Mouse (Mus musculus) heart, embryonic 11.5 days (tissue): ENCODE data around the gene Adamtsl5. TPM values are rescaled to one million over a fixed set of nuclear protein-coding genes. Genes with fewer than 3 reads are reported as not detected.
A peak's percentile ranks its signal among the peaks of the same experiment; 100 is the strongest.
"Not testable (repeated sequence)": the region's sequence is repeated elsewhere in the genome, so short reads cannot be mapped to it uniquely, and the experiment has no call there.

Experiments used
- ATAC-seq: fragments of 200-750 bp; cut with Nextera tagmentation; replicated peaks from 2 replicates; pipeline ENCODE4 v1.8.0; 2017; ENCODE audit warnings: moderate library complexity; ENCODE audit not compliant: insufficient number of reproducible peaks, low FRiP score, low TSS enrichment
- H3K27ac ChIP-seq: fragments of 300-500 bp; sonication (generic); 2 replicates; pipeline ENCODE4 v1.5.1; 2014; ENCODE audit warnings: mild to moderate bottlenecking, low read depth, low read length
- H3K27me3 ChIP-seq: fragments of 300-500 bp; sonication (generic); 2 replicates; pipeline ENCODE4 v1.6.1; 2014; ENCODE audit warnings: mild to moderate bottlenecking, low read length, mixed read lengths; ENCODE audit not compliant: control insufficient read depth, insufficient read depth
- H3K36me3 ChIP-seq: fragments of 300-500 bp; sonication (generic); 2 replicates; pipeline ENCODE4 v1.6.1; 2014; ENCODE audit warnings: mild to moderate bottlenecking, low read length, moderate library complexity, mixed read lengths; ENCODE audit not compliant: control insufficient read depth, insufficient read depth
- H3K4me1 ChIP-seq: fragments of 300-500 bp; sonication (generic); 2 replicates; pipeline ENCODE4 v1.6.1; 2014; ENCODE audit warnings: low read length; ENCODE audit not compliant: control insufficient read depth, insufficient read depth
- H3K4me2 ChIP-seq: fragments of 300-500 bp; sonication (generic); 2 replicates; pipeline ENCODE4 v1.6.1; 2014; ENCODE audit warnings: mild to moderate bottlenecking, moderate library complexity
- H3K4me3 ChIP-seq: fragments of 300-500 bp; sonication (generic); 2 replicates; pipeline ENCODE4 v1.5.1; 2014; ENCODE audit warnings: low read depth, low read length
- H3K9ac ChIP-seq: fragments of 300-500 bp; sonication (generic); 2 replicates; pipeline ENCODE4 v1.6.1; 2014; ENCODE audit warnings: mild to moderate bottlenecking, low read depth, low read length, moderate library complexity
- H3K9me3 ChIP-seq: fragments of 300-500 bp; sonication (generic); replicated peaks from 2 replicates; pipeline ENCODE4 v1.6.1; 2016; ENCODE audit warnings: low read length; ENCODE audit not compliant: control insufficient read depth
- WGBS: fragments of 180-500 bp; shearing (Covaris S2); extraction: QIAGEN DNeasy Blood & Tissue Kit; methylation state at CpG from one replicate; pipeline ENCODE4 v1.1.7; 2014; ENCODE audit not compliant: insufficient replicate concordance; 5-methylcytosine and 5-hydroxymethylcytosine counted together
- polyA plus RNA-seq: library from polyadenylated mRNA; unstranded; fragments of >200 nt; fragmentation: Nextera tagmentation; extraction: Ambion mirVana; gene quantifications from 2 replicates; pipeline ENCODE4 v1.2.1, GENCODE M21; 2014

Gene Adamtsl5
- polyA plus RNA-seq, 1 experiment from 2014 or later: 3.7 TPM

GRCm38 (mm10) chr10:80350292-80350691 is 2.1 kb upstream of the Adamtsl5 start:
- Histone ChIP-seq H3K9me3 (no peaks in the 10 kb centered on the region), H3K27ac (no peak overlapping the region), H3K4me3 (no peak overlapping the region), H3K4me1 (peaks cover 15% of the 10 kb centered on the region), H3K36me3 (no peaks in the 10 kb centered on the region), H3K27me3 (peaks cover 87% of the 10 kb centered on the region), H3K4me2 (no peak overlapping the region), H3K9ac (no peak overlapping the region)
- ATAC-seq: 0 out of 2 replicates have a peak, but pooled peaks have one; percentile 9
- 7% methylated on average over 7 of the region's 7 CpGs for WGBS

- no peak for ATAC-seq
- Histone ChIP-seq H3K9ac (peak overlapping the region; percentile 43; the same call in 1 of the 2 replicates), H3K9me3 (no peaks in the 10 kb centered on the region), H3K27me3 (peaks cover 90% of the 10 kb centered on the region), H3K27ac (no peak overlapping the region), H3K4me1 (peaks cover 22% of the 10 kb centered on the region), H3K4me2 (peak overlapping the region; percentile 70), H3K36me3 (no peaks in the 10 kb centered on the region), H3K4me3 (peak overlapping the region; percentile 43)
- 13% methylated on average over 26 of the region's 26 CpGs for WGBS
Observed at GRCm38 (mm10) chr10:80348981-80349380, 769 bp upstream of the Adamtsl5 start.

DNA sequence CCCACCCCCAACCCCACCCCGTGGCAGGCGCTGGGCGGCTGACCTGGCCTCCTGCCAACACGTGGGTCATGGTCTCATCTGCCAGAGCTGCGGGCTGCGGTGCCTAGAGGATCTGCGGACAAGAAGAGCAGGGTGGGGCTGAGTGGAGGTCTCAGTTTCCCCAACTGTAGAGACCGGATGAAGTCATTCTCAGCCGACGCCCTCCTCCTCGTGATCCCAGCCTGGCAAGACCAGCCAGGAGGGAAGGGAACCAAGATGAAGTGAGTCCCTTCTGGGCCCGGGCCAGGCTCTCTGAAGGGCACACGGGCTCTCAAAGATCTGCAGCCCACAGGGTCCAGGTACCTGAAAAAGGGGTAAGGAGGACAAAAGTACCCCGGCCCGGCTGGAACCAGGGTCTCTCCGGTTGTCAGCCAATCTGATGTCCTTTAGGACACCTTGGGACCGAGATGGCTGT is 671 bp downstream of the Adamtsl5 start:
- Histone ChIP-seq H3K9ac (no peak overlapping the region; the same call in 1 of the 2 replicates), H3K4me3 (peak overlapping the region; percentile 43), H3K36me3 (no peaks in the 10 kb centered on the region), H3K27ac (no peak overlapping the region), H3K27me3 (peaks cover 94% of the 10 kb centered on the region), H3K4me1 (peaks cover 34% of the 10 kb centered on the region), H3K9me3 (no peaks in the 10 kb centered on the region), H3K4me2 (peak overlapping the region; percentile 70)
- ATAC-seq: no peak
- WGBS: 14% methylated on average over 17 of the region's 17 CpGs

DNA sequence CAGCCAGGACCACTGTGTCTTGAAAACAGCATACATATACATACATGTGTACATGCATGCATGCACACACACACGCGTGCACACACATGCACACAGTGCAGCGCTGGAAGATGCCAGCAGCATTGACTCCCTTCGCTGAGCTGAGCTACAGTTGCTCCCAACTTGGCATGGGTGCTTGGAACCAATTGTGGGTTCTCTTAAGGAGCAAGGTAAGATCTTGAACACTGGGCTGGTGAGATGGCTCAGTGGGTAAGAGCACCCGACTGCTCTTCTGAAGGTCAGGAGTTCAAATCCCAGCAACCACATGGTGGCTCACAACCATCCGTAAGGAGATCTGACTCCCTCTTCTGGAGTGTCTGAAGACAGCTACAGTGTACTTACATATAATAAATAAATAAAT is 2.3 kb downstream of the Adamtsl5 start:
- not testable (repeated sequence) for H3K4me3 ChIP-seq, H3K36me3 ChIP-seq, H3K9ac ChIP-seq, H3K27ac ChIP-seq, H3K4me2 ChIP-seq, ATAC-seq, H3K9me3 ChIP-seq
- WGBS: 76% methylated on average over 5 of the region's 6 CpGs
- Histone ChIP-seq H3K27me3 (peaks cover 94% of the 10 kb centered on the region), H3K4me1 (peaks cover 43% of the 10 kb centered on the region)

DNA sequence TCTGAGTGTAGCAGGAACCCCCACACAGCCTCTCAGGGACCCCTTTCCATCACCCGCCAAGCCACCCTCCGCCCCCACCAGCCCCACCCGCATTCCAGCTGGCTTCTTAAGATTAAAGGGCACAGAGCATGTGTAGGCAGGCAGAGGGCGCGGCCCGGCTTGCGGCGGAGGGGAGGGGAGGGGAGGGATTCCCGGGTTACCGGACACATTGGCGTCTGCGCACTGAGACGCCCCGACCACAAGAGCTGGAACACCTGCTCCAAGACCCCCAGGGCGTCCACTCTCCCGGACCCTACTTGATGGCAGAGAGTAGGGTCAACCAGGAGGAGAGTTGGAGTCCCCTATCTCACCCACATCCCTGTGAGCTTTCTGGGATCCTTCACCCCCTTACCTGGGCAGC is 3.1 kb downstream of the Adamtsl5 start:
- Histone ChIP-seq H3K9ac (no peak overlapping the region), H3K36me3 (no peaks in the 10 kb centered on the region), H3K27ac (no peak overlapping the region), H3K4me2 (peak overlapping the region; percentile 12), H3K27me3 (peaks cover 96% of the 10 kb centered on the region), H3K4me3 (peak overlapping the region; percentile 10; the same call in 1 of the 2 replicates), H3K9me3 (no peaks in the 10 kb centered on the region), H3K4me1 (peaks cover 43% of the 10 kb centered on the region)
- 0% methylated on average over 15 of the region's 16 CpGs for WGBS
- no peak for ATAC-seq

DNA sequence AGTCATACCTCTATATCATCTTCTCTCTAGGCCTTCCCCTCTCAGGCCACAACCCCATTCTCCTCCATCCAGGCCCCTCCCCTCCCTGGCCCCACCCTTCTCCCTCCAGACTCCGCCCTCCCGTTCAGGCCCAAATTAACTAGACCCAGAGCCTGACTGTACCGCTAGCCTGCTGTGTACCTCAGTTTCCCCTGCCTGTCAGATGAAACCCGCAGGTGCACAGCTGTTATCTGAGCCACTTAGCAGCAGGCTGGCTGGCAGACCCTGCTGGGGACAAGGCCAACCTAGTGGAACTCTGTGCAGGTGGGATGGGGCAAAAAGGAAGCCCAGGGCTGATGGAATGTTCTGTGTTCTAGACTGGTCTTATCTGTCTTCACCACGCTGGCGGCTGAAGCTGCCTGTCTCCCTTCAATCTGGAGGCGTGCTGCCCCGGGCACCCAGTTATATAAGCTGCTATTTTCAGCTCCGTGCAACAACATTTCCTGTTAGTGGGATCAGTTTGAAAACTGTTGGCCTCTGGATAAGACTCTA is 4.0 kb downstream of the Adamtsl5 start:
- Histone ChIP-seq H3K9ac (no peak overlapping the region), H3K4me2 (peak overlapping the region; percentile 12), H3K27ac (peak overlapping the region; percentile 66; the same call in 1 of the 2 replicates), H3K27me3 (peaks cover 91% of the 10 kb centered on the region), H3K36me3 (no peaks in the 10 kb centered on the region), H3K4me1 (peaks cover 43% of the 10 kb centered on the region), H3K9me3 (no peaks in the 10 kb centered on the region), H3K4me3 (no peak overlapping the region)
- 23% methylated on average over 9 of the region's 9 CpGs for WGBS
- ATAC-seq: no peak

DNA sequence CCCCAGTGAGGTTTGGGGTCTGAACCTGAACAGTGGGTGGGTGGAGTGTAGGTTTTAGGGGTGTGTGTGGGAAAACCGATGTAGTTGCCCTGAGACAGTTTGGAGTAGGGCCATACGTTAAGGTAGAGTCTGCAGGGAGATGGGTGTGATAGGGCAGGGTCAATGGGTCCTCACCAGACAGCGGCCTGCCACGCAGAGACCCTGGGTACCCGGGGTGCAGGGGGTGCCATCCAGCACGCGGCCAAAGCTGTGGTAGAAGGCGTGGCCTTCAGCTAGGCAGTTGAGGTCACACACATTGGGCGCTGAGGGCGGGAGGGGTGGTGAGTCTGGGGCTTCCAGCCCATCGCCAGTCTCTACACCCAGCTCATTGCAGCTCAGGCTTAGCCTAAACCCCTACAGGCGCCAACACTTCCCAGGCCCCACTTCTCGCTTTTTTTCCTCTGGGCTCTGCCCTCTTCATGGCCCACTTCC is 4.8 kb downstream of the Adamtsl5 start:
- Histone ChIP-seq H3K27ac (peak overlapping the region; percentile 22; the same call in 1 of the 2 replicates), H3K9me3 (no peaks in the 10 kb centered on the region), H3K36me3 (no peaks in the 10 kb centered on the region), H3K4me2 (peak overlapping the region; percentile 59), H3K27me3 (peaks cover 86% of the 10 kb centered on the region), H3K4me3 (peak overlapping the region; percentile 38; the same call in 1 of the 2 replicates), H3K9ac (no peak overlapping the region), H3K4me1 (peaks cover 36% of the 10 kb centered on the region)
- 28% methylated on average over 13 of the region's 13 CpGs for WGBS
- ATAC-seq: 0 out of 2 replicates have a peak, but pooled peaks have one; percentile 6

DNA sequence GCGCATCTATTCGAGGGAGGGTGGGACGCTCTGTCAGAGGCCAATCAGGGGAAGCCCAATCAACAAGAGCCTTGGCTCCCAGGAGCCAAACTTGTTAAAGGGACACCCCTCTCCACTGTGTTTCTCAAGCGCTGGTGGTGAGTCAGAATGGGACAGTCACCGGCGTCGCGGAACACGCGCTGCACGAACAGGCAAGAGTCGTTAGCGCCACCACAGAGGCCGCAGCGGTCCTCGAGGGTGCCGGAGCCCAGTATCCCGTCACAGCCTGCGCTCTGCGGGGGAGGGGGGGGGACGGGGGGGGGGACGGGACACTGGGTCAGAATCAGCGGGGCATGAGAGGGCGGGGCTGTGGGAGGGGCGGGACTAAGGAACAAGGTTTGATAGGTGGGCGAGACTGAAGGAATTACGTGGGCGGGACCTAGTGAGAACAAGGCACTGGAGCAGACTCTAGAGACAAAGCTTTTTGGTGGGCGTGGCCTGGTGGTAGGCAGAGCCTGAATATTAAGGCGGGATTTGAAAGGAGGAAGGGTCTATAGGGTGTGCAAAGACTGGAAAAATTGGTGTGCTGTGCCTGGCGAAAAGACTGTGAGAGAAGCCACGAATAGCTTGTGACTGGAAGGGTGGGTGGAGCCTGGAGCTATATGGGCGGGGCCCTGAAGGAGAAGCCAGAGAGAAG is 5.3 kb downstream of the Adamtsl5 start:
- peak; percentile 16; the same call in 1 of the 2 replicates for ATAC-seq
- Histone ChIP-seq H3K4me2 (peak overlapping the region; percentile 59), H3K4me1 (peaks cover 32% of the 10 kb centered on the region)

More for the DNA sequence above, 5.3 kb downstream of the Adamtsl5 start:
- Histone ChIP-seq H3K27ac (no peak overlapping the region), H3K4me3 (peak overlapping the region; percentile 38), H3K36me3 (no peaks in the 10 kb centered on the region), H3K27me3 (peaks cover 81% of the 10 kb centered on the region), H3K9ac (0 out of 2 replicates have a peak overlapping the region, but pooled peaks have one; percentile 28), H3K9me3 (no peaks in the 10 kb centered on the region)
- under 1% methylated on average over 26 of the region's 33 CpGs for WGBS
